Mouse (Mus musculus) neural tube, embryonic 12.5 days (tissue): ENCODE results near the gene Dhx37. TPM values are rescaled to one million over a fixed set of nuclear protein-coding genes. Genes with fewer than 3 reads are reported as not detected.
A peak's percentile ranks its signal among the peaks of the same experiment; 100 is the strongest.
"Not testable (repeated sequence)": the region's sequence is repeated elsewhere in the genome, so short reads cannot be mapped to it uniquely, and the experiment has no call there.

Experiments used
- ATAC-seq: fragments of 200-750 bp; cut with Nextera tagmentation; 2 replicates; pipeline ENCODE4 v1.8.0; 2017; ENCODE audit warnings: low read depth, mild to moderate bottlenecking, moderate TSS enrichment, moderate library complexity; ENCODE audit not compliant: low FRiP score
- H3K27ac ChIP-seq: fragments of 300-500 bp; sonication (generic); 2 replicates; pipeline ENCODE4 v1.5.1; 2016
- H3K27me3 ChIP-seq: fragments of 300-500 bp; sonication (generic); replicated peaks from 2 replicates; pipeline ENCODE4 v1.6.1; 2016; ENCODE audit warnings: mild to moderate bottlenecking
- H3K36me3 ChIP-seq: fragments of 300-500 bp; sonication (generic); 2 replicates; pipeline ENCODE4 v1.6.1; 2016; ENCODE audit warnings: mild to moderate bottlenecking
- H3K4me1 ChIP-seq: fragments of 300-500 bp; sonication (generic); 2 replicates; pipeline ENCODE4 v1.6.1; 2016
- H3K4me2 ChIP-seq: fragments of 300-500 bp; sonication (generic); replicated peaks from 2 replicates; pipeline ENCODE4 v1.6.1; 2016; ENCODE audit warnings: mild to moderate bottlenecking
- H3K4me3 ChIP-seq: fragments of 300-500 bp; sonication (generic); 2 replicates; pipeline ENCODE4 v1.5.1; 2016
- H3K9ac ChIP-seq: fragments of 300-500 bp; sonication (generic); 2 replicates; pipeline ENCODE4 v1.6.1; 2016; ENCODE audit warnings: mild to moderate bottlenecking
- H3K9me3 ChIP-seq: fragments of 300-500 bp; sonication (generic); 2 replicates; pipeline ENCODE4 v1.6.1; 2016; ENCODE audit warnings: mild to moderate bottlenecking
- whole genome bisulfite sequencing: fragments of 180-500 bp; shearing (Covaris S2); methylation state at CpG from one replicate; pipeline ENCODE4 v1.1.7; 2016; 5-methylcytosine and 5-hydroxymethylcytosine counted together
- polyA plus RNA-seq: library from polyadenylated mRNA; unstranded; fragments of >200 nt; fragmentation: Nextera tagmentation; extraction: Ambion mirVana; gene quantifications from 2 replicates; pipeline ENCODE4 v1.2.1, GENCODE M21; 2016

The Dhx37 gene
- polyA plus RNA-seq, 1 experiment from 2014 or later, result 15.6 TPM

DNA sequence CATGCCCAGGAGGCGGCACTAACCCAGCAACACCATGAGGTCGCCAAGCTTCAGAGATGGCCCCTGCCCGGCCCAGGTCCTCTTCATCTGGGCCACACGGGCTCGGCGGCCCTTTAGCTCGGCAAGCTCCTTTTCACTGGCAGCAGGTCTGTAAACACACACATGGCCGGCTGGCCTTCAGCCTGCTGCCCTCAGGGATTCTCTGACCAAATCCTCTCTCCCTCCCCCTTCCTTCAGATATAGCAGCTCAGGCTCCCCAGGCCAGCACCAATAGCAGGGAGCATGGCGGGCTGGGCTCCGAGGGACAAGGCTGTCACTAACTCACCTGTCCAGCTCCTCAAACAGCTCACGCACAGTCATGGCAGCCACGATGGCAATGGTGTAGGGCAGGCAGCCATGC, 15.3 kb downstream of the Dhx37 start:
- Histone ChIP-seq H3K4me2 (no peak overlapping the region), H3K9me3 (no peaks in the 10 kb centered on the region), H3K4me1 (no peaks in the 10 kb centered on the region), H3K9ac (no peak overlapping the region), H3K27me3 (no peaks in the 10 kb centered on the region), H3K4me3 (no peak overlapping the region), H3K27ac (no peak overlapping the region), H3K36me3 (peaks cover 97% of the 10 kb centered on the region)
- WGBS, result 90% methylated on average over 12 of the region's 12 CpGs
- no peak for ATAC-seq

- 95% methylated on average over 8 of the region's 8 CpGs for WGBS
- peaks cover 80% of the 10 kb centered on the region for H3K36me3 ChIP-seq
These were observed 17.7 kb downstream of the Dhx37 start for GRCm38 (mm10) chr5:125416183-125416582.

GRCm38 (mm10) chr5:125413763-125414162, 20.2 kb downstream of the Dhx37 start:
- ATAC-seq, result no peak
- no peak overlapping the region for H3K4me2 ChIP-seq
- H3K9me3 ChIP-seq, result no peaks in the 10 kb centered on the region
- peaks cover 57% of the 10 kb centered on the region for H3K36me3 ChIP-seq
- H3K4me1 ChIP-seq, result peaks cover 7% of the 10 kb centered on the region; the same call in 1 of the 2 replicates
- H3K9ac ChIP-seq, result no peak overlapping the region
- H3K27me3 ChIP-seq, result no peaks in the 10 kb centered on the region
- H3K27ac ChIP-seq, result no peak overlapping the region
- 86% methylated on average over 4 of the region's 4 CpGs for WGBS
- H3K4me3 ChIP-seq, result no peak overlapping the region

More at GRCm38 (mm10) chr5:125416183-125416582, 17.7 kb downstream of the Dhx37 start:
- Histone ChIP-seq H3K27me3 (no peaks in the 10 kb centered on the region), H3K9me3 (no peaks in the 10 kb centered on the region), H3K27ac (no peak overlapping the region), H3K4me3 (no peak overlapping the region), H3K4me1 (no peaks in the 10 kb centered on the region), H3K4me2 (no peak overlapping the region), H3K9ac (no peak overlapping the region)
- no peak for ATAC-seq

DNA sequence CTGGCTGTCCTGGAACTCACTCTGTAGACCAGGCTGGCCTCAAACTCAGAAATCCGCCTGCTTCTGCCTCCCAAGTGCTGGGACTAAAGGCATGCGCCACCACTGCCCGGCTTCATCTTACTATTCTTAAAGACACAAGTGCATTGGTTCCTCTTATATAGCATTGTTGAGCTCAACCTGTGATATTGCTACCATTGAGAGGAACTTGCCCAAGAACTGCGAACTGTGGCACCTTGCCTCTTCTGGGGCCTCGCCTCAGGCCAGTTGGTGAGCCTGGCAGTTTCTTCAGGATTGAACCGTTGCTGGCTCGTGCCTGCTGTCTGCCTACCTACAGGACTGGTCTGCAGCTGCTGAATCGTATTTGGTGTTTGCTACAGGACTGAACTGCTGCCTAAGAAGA, 21.4 kb downstream of the Dhx37 start:
- H3K27ac ChIP-seq, ATAC-seq, H3K4me2 ChIP-seq, H3K27me3 ChIP-seq, H3K9me3 ChIP-seq, H3K4me3 ChIP-seq, H3K4me1 ChIP-seq, H3K9ac ChIP-seq: not testable (repeated sequence)
- 92% methylated on average over 8 of the region's 8 CpGs for WGBS
- H3K36me3 ChIP-seq, result peaks cover 45% of the 10 kb centered on the region

- Histone ChIP-seq H3K27me3 (no peaks in the 10 kb centered on the region), H3K4me2 (no peak overlapping the region), H3K27ac (no peak overlapping the region), H3K4me1 (peaks cover 11% of the 10 kb centered on the region), H3K36me3 (peaks cover 40% of the 10 kb centered on the region), H3K9me3 (no peaks in the 10 kb centered on the region), H3K4me3 (no peak overlapping the region), H3K9ac (no peak overlapping the region)
- no peak for ATAC-seq
- 71% methylated on average over 5 of the region's 5 CpGs for WGBS
These were observed 21.9 kb downstream of the Dhx37 start for GRCm38 (mm10) chr5:125411972-125412530.

DNA sequence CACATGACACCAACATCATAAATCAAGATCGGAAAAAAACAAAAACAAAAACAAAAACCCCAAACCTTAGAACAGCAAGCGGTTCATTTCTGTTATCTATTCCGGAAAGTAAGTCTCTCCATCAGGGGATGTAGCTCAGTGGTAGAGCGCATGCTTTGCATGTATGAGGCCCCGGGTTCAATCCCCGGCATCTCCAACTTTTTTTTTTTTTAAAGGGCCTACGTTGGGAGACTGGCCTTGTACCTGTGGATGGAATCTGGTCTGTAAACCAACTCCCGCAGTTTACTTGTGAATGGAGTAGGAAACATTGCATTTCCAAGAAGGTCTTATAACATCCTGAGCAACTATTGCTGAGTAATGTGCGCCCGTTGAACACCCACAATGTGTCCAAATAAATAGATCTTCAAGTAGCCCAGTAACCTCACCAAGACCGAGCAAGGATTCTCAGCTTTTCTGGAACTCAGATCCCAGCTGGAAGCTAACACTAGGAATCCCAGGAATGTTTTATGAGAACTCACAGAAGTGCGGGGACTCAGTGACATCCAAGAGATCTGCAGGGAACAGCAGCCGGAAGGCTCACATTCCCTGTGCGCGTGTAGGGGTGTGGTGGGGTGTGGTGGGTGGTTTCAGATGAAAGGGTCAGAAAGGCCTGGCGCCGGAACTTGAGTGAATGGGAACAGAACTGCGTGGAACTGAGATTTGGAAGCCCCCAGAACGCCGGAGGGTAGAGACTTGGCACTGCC, 24.4 kb downstream of the Dhx37 start:
- ATAC-seq, result no peak
- Histone ChIP-seq H3K27ac (no peak overlapping the region), H3K4me1 (peaks cover 18% of the 10 kb centered on the region), H3K4me2 (peak overlapping the region; percentile 41), H3K36me3 (peaks cover 15% of the 10 kb centered on the region), H3K27me3 (no peaks in the 10 kb centered on the region), H3K9me3 (no peaks in the 10 kb centered on the region), H3K9ac (no peak overlapping the region), H3K4me3 (no peak overlapping the region)
- 7% methylated on average over 20 of the region's 20 CpGs for WGBS

DNA sequence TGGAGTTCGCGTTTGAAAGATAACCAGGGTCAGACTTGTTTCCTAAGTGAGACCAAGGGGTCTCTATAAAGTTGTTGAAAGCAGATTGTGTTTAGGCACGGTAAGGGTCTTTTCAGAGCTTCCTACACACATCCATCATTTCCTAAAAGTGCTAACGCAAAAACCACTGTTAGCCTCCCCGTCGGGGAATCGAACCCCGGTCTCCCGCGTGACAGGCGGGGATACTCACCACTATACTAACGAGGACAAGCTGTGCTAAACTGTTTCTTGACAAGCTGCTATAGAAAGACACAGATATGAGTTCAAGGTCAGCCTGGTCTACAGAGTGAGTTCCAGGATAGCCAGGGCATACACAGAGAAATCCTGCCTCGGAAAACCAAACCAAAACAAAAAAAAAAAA, 25.1 kb downstream of the Dhx37 start:
- Histone ChIP-seq H3K27ac (no peak overlapping the region), H3K9me3 (no peaks in the 10 kb centered on the region), H3K4me2 (peak overlapping the region; percentile 41; the same call in 1 of the 2 replicates), H3K27me3 (no peaks in the 10 kb centered on the region), H3K9ac (no peak overlapping the region), H3K36me3 (peaks cover 10% of the 10 kb centered on the region), H3K4me1 (peaks cover 19% of the 10 kb centered on the region), H3K4me3 (no peak overlapping the region)
- under 1% methylated on average over 13 of the region's 13 CpGs for WGBS
- peak; percentile 42; the same call in 1 of the 2 replicates for ATAC-seq

DNA sequence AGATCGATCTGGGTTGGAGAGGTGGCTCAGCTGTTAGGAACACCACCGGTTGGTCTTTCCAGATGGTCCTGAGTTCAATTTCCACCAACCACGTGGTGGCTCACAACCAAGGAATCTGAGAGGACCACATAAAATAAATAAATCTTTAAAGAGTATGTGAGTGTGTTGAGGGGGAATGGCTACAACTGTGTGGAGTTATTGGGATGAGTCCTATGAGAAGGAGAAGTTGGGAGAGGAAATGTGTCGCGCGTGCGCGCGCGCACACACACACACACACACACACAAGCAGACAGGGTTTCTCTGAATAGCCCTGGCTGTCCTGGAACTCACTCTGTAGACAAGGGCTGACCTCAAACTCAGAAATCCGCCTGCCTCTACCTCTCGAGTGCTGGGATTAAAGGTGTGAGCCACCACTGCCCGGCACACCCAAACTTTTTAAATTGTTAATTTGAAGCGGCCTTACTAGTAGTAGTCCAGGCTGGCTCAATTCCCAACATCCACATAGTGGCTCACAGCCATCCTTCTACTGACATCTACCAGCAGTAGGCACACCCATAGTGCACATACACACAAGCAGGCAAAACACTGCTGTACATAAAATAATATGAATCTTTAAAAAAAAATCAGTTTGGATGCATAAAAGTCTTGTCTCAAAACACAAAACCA, 25.9 kb downstream of the Dhx37 start:
- Histone ChIP-seq H3K9ac (no peak overlapping the region), H3K27ac (no peak overlapping the region), H3K4me3 (no peak overlapping the region; the same call in 1 of the 2 replicates), H3K36me3 (0 out of 2 replicates have a peak, but pooled peaks cover 2% of the 10 kb centered on the region), H3K9me3 (no peaks in the 10 kb centered on the region), H3K27me3 (no peaks in the 10 kb centered on the region), H3K4me1 (peaks cover 21% of the 10 kb centered on the region), H3K4me2 (no peak overlapping the region)
- WGBS, result 70% methylated on average over 14 of the region's 14 CpGs
- ATAC-seq, result no peak

DNA sequence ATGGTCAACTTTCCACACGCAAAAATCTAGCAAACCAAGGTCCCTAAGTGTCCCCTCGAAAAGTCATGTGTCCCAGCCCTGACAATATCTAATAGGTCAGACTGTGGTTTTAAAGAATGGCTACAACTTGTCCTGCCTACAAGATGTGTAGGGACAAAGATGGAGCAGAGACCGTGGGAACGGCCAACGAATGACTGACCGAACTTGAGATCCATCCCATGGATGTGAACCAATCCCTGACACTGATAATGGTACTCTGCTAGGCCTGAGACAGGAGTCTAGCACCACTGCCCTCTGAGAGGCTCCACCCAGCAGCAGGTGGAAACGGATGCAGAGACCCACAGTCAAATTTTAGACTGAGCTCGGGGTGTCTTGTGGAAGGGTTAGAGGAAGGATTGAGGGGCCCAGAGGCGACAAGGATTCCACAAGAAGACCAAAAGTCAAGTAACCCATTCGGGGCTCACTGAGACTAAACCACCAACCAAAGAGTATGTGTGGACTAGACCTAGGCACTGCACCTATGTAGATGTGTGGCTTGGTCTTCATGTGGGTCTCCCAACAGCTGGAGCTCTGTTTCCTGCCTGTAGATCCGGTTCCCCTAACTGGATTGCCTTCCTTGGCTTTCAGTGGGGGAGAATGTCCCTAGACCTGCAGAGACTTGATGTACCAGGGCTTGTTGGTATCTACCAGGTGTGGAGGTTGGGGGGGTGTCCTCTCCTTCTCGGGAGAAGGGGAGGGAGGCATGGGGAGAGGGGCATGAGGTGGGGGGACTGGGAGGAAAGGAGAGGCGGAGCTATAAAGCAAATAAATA, 26.7 kb downstream of the Dhx37 start:
- Histone ChIP-seq H3K9ac (peak overlapping the region; percentile 70), H3K4me2 (peak overlapping the region; percentile 78), H3K36me3 (no peaks in the 10 kb centered on the region), H3K27me3 (no peaks in the 10 kb centered on the region), H3K4me3 (peak overlapping the region; percentile 58), H3K4me1 (peaks cover 21% of the 10 kb centered on the region), H3K27ac (no peak overlapping the region), H3K9me3 (no peaks in the 10 kb centered on the region)
- WGBS, result 62% methylated on average over 13 of the region's 13 CpGs
- ATAC-seq, result no peak

DNA sequence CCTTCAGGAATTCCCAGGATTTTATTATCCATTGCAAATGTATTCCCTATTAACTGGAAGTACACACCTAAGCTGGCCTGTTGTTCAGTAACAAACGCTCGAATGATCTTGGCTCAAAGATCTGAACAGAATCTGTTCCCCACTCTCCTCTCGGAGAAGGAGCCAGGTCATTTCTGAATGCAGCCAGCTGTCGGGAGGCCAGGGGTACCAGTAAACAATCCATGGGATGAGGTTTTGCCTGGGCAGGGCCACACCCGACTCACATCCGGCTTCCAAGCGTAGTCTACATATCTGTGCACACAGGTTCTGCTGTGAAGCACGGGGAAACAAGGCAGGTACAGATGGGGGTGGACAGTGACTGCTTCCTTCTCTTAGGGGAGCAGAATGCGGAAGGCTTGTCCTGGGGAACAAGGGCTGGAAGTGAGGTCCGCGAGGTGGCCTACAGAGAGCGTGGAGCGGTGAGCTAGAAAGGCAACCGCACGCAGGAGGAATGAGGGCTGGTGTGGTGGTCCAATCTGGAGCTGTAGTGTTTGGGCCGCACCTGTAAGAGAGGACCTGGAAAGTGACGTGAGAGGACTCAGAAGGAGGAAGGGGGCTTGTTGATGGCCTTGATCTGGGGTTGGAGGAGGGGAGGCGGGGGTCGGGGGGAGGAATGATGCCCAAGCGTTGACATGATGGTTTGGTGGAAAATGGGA, 27.5 kb downstream of the Dhx37 start:
- peaks cover 21% of the 10 kb centered on the region for H3K4me1 ChIP-seq
- peak overlapping the region; percentile 70 for H3K9ac ChIP-seq
- H3K9me3 ChIP-seq, result no peaks in the 10 kb centered on the region
- ATAC-seq, result no peak
- H3K4me3 ChIP-seq, result peak overlapping the region; percentile 58
- H3K27me3 ChIP-seq, result no peaks in the 10 kb centered on the region
- H3K4me2 ChIP-seq, result peak overlapping the region; percentile 78
- H3K36me3 ChIP-seq, result no peaks in the 10 kb centered on the region
- WGBS, result 3% methylated on average over 20 of the region's 20 CpGs
- H3K27ac ChIP-seq, result peak overlapping the region; percentile 80

GRCm38 (mm10) chr5:125405546-125406248, 28.2 kb downstream of the Dhx37 start:
- ATAC-seq, result peak; percentile 65
- peak overlapping the region; percentile 78 for H3K4me2 ChIP-seq
- 0 out of 2 replicates have a peak overlapping the region, but pooled peaks have one; percentile 80 for H3K27ac ChIP-seq
- under 1% methylated on average over 31 of the region's 31 CpGs for WGBS
- no peaks in the 10 kb centered on the region for H3K9me3 ChIP-seq
- H3K4me1 ChIP-seq, result peaks cover 21% of the 10 kb centered on the region
- no peaks in the 10 kb centered on the region for H3K36me3 ChIP-seq
- peak overlapping the region; percentile 58 for H3K4me3 ChIP-seq
- H3K9ac ChIP-seq, result peak overlapping the region; percentile 70
- H3K27me3 ChIP-seq, result no peaks in the 10 kb centered on the region
